Mouse (Mus musculus): ENCODE measurements at regions not wholly inside any gene's neighbourhood (a gene's known extent, or its start where the extent isn't known, plus 50 kb on each side); places are given as distances from the start of the nearest gene placed in this dataset.

DNA sequence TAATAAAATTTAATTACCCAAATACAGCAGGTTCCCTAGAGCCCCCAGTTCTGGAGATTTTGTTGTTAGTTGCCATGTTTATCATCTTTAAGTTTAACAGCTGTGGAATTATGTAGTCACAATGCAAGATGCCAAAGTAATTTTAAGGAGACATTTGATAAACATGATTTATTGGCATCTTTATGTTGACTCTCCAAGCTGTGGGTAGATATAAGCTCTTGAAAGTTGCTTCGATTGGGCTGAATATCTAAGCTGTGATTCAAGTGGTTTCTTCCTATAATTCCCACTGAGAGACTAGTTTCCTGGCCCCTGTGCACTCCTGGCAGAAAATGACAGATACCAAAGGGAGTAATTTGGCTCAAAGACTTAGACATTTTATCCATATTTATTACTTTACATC lies 364.7 kb upstream of the Hsf2 start:
- TF ChIP-seq CTCF (IDR thresholded peaks at IDR 0.05) (no peak), EP300 (IDR thresholded peaks at IDR 0.05; ENCODE audit: insufficient read depth, low read depth, low read length) (no peak)
